Mouse (Mus musculus) limb, embryonic 10.5 days (tissue): ENCODE data around the gene Pigl. TPM values are rescaled to one million over a fixed set of nuclear protein-coding genes. Genes with fewer than 3 reads are reported as not detected.
A peak's percentile ranks its signal among the peaks of the same experiment; 100 is the strongest.
"Not testable (repeated sequence)": the region's sequence is repeated elsewhere in the genome, so short reads cannot be mapped to it uniquely, and the experiment has no call there.

Experiments used
- DNase-seq: peaks from one replicate; pipeline ENCODE4 v3.0.0-alpha.2; 2017; ENCODE audit warnings: low spot score
- H3K27ac ChIP-seq: fragments of 300-500 bp; sonication (generic); 2 replicates; pipeline ENCODE4 v1.5.1; 2016; ENCODE audit warnings: mild to moderate bottlenecking
- H3K27me3 ChIP-seq: fragments of 300-500 bp; sonication (generic); 2 replicates; pipeline ENCODE4 v1.6.1; 2016; ENCODE audit warnings: low read depth, mild to moderate bottlenecking; ENCODE audit not compliant: poor library complexity, severe bottlenecking
- H3K36me3 ChIP-seq: fragments of 300-500 bp; sonication (generic); 2 replicates; pipeline ENCODE4 v1.6.1; 2016; ENCODE audit warnings: mild to moderate bottlenecking, moderate library complexity
- H3K4me1 ChIP-seq: fragments of 300-500 bp; sonication (generic); 2 replicates; pipeline ENCODE4 v1.6.1; 2016
- H3K4me3 ChIP-seq: fragments of 300-500 bp; sonication (generic); 2 replicates; pipeline ENCODE4 v1.5.1; 2016; ENCODE audit warnings: mild to moderate bottlenecking, moderate library complexity
- H3K9me3 ChIP-seq: fragments of 300-500 bp; sonication (generic); replicated peaks from 2 replicates; pipeline ENCODE4 v1.6.1; 2016; ENCODE audit warnings: mild to moderate bottlenecking
- WGBS: fragments of 180-500 bp; shearing (Covaris S2); methylation state at CpG from one replicate; pipeline ENCODE4 v1.1.7; 2016; 5-methylcytosine and 5-hydroxymethylcytosine counted together
- polyA plus RNA-seq: library from polyadenylated mRNA; unstranded; fragments of >200 nt; fragmentation: Nextera tagmentation; extraction: Ambion mirVana; gene quantifications from 2 replicates; pipeline ENCODE4 v1.2.1, GENCODE M21; 2016

Gene Pigl
- polyA plus RNA-seq, 1 experiment from 2014 or later = 13.9 TPM

DNA sequence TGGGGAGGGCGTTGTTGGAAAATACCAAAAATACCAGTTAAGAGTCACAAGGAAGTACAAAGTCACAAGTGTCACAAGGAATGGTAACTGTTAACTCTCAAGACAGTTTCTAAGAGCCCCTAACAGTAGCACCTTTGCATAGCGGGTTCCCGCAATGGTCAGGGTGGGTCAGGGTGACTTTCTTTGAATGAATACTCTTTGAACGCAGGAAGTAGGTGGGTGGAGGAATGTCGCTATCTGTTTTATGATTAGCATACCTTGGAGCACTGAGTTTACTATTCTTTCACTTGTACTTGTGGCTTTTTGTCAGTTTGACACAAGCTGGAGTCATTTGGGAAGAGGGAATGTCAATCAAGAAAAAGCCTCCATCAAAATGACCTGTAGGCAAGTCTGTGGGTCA is 50.6 kb downstream of the Pigl start:
- not testable (repeated sequence) for DNase-seq, H3K27me3 ChIP-seq, H3K4me3 ChIP-seq, H3K36me3 ChIP-seq, H3K4me1 ChIP-seq, H3K27ac ChIP-seq, H3K9me3 ChIP-seq
- 95% methylated on average over 5 of the region's 5 CpGs for WGBS

DNA sequence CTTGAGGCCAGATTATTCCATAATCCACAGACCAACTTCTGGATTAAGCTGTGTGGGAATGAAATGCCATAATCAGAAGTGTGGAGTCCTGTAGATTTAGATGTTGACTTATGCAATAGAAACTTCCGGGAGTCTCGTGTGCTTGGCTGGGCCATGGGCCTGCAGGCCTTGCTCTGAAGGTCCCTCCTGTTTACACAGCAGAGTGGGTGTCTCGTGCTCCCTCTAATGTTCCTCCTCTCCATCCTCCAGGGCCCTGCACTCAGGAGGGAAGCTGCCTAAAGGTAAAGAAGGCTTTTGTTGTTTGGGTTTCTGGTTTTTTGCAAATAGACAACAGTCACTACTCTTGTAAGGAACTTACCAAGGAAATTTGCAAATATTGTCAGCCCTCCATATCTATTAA is 51.3 kb downstream of the Pigl start:
- WGBS = 80% methylated on average over 3 of the region's 3 CpGs
- DNase-seq = no peak
- Histone ChIP-seq H3K4me1 (peaks cover 3% of the 10 kb centered on the region; the same call in 1 of the 2 replicates), H3K9me3 (no peaks in the 10 kb centered on the region), H3K27me3 (no peaks in the 10 kb centered on the region), H3K36me3 (0 out of 2 replicates have a peak, but pooled peaks cover 8% of the 10 kb centered on the region), H3K27ac (no peak overlapping the region), H3K4me3 (no peak overlapping the region)

DNA sequence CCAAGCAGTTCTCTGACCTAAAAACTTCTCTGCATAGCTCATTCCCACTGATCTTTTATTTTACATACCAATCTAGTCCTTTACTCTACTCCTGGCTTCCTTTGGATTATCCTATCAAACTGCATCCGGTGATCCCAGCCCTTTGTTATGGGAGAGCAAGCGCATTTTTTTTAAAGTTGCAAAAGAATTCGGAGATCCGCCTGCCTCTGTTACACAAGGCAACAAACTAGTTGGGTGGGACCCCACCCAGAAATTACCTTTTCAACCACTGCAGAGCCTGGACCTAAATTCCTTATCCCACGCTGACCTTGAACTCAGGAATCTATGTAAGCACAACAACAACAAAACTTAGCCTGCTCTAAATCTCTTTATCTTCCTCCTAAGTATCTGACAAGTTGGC is 52.7 kb downstream of the Pigl start:
- Histone ChIP-seq H3K36me3 (0 out of 2 replicates have a peak, but pooled peaks cover 8% of the 10 kb centered on the region), H3K27me3 (no peaks in the 10 kb centered on the region), H3K4me3 (no peak overlapping the region), H3K4me1 (peaks cover 3% of the 10 kb centered on the region; the same call in 1 of the 2 replicates), H3K27ac (no peak overlapping the region), H3K9me3 (no peaks in the 10 kb centered on the region)
- DNase-seq = no peak
- WGBS = 87% methylated on average over 5 of the region's 5 CpGs

GRCm38 (mm10) chr11:62511444-62512202 is 53.4 kb downstream of the Pigl start:
- Histone ChIP-seq H3K27ac (no peak overlapping the region), H3K36me3 (0 out of 2 replicates have a peak, but pooled peaks cover 8% of the 10 kb centered on the region), H3K9me3 (no peaks in the 10 kb centered on the region), H3K27me3 (no peaks in the 10 kb centered on the region), H3K4me1 (peaks cover 3% of the 10 kb centered on the region; the same call in 1 of the 2 replicates), H3K4me3 (no peak overlapping the region)
- DNase-seq = no peak
- WGBS = 85% methylated on average over 13 of the region's 13 CpGs

GRCm38 (mm10) chr11:62512529-62513080 is 54.3 kb downstream of the Pigl start:
- Histone ChIP-seq H3K27ac (no peak overlapping the region), H3K36me3 (0 out of 2 replicates have a peak, but pooled peaks cover 8% of the 10 kb centered on the region), H3K4me3 (no peak overlapping the region), H3K4me1 (peaks cover 3% of the 10 kb centered on the region; the same call in 1 of the 2 replicates), H3K9me3 (no peaks in the 10 kb centered on the region), H3K27me3 (no peaks in the 10 kb centered on the region)
- WGBS = 87% methylated on average over 8 of the region's 8 CpGs
- DNase-seq = no peak

DNA sequence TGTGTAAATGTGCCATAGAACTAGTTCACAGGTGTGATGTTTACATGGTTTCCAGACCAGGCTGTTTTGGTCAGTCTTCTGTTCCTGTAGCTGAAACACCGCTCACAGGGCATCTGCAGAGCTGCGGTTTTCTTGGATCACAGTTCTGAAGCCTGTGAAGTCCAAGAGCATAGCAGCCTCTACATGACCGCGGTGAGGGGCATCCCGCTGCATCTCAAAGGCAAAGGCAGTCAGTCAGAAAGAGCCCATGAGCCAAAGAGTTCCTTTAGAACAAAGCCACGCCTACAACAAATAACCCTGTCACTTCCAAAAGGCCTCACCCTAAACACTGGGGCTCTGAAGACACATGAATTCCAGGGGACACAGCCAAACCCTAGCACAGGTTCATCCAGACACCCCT is 55.1 kb downstream of the Pigl start:
- Histone ChIP-seq H3K36me3 (0 out of 2 replicates have a peak, but pooled peaks cover 8% of the 10 kb centered on the region), H3K27ac (no peak overlapping the region), H3K4me1 (peaks cover 3% of the 10 kb centered on the region; the same call in 1 of the 2 replicates), H3K4me3 (no peak overlapping the region), H3K27me3 (no peaks in the 10 kb centered on the region), H3K9me3 (no peaks in the 10 kb centered on the region)
- DNase-seq = no peak
- 78% methylated on average over 6 of the region's 6 CpGs for WGBS

DNA sequence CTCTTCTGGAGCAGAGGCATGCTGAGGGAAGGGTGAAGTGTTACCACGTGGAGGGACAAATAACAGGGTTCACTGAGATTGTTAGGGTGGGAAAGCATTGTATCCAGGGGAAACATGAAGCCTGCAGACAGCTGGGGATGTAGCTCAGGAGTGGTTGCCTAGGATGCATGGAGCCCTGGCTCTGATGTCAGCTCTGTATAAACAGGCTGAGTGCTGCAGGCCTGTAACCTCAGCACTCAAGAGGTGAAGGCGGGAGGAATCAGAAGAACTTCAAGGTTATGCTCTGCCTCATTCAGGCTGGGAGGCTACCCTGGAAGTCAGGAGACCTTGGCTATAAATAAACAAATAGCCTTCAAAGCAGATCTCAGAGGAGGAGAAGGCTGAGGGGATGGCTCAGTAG is 60.7 kb downstream of the Pigl start:
- Histone ChIP-seq H3K4me1 (peaks cover 7% of the 10 kb centered on the region), H3K36me3 (0 out of 2 replicates have a peak, but pooled peaks cover under 1% of the 10 kb centered on the region), H3K27ac (no peak overlapping the region), H3K27me3 (no peaks in the 10 kb centered on the region), H3K4me3 (no peak overlapping the region), H3K9me3 (no peaks in the 10 kb centered on the region)
- WGBS = 26% methylated on average over 2 of the region's 2 CpGs
- DNase-seq = no peak

GRCm38 (mm10) chr11:62522283-62522682 is 64.0 kb downstream of the Pigl start:
- H3K9me3 ChIP-seq = no peaks in the 10 kb centered on the region
- no peak for DNase-seq
- peaks cover 19% of the 10 kb centered on the region for H3K36me3 ChIP-seq
- no peak overlapping the region for H3K27ac ChIP-seq
- H3K4me3 ChIP-seq = no peak overlapping the region
- peaks cover 19% of the 10 kb centered on the region for H3K4me1 ChIP-seq
- WGBS = 72% methylated on average over 2 of the region's 2 CpGs
- no peaks in the 10 kb centered on the region for H3K27me3 ChIP-seq

- H3K27me3 ChIP-seq = peaks cover 36% of the 10 kb centered on the region
- peaks cover 20% of the 10 kb centered on the region for H3K36me3 ChIP-seq
- no peaks in the 10 kb centered on the region for H3K9me3 ChIP-seq
- no peak overlapping the region for H3K27ac ChIP-seq
- no peak for DNase-seq
- H3K4me1 ChIP-seq = peaks cover 24% of the 10 kb centered on the region
- 85% methylated on average over 8 of the region's 8 CpGs for WGBS
- no peak overlapping the region for H3K4me3 ChIP-seq
Measured at GRCm38 (mm10) chr11:62537089-62537488, 78.8 kb downstream of the Pigl start.

- Histone ChIP-seq H3K36me3 (peaks cover 16% of the 10 kb centered on the region), H3K4me1 (peaks cover 24% of the 10 kb centered on the region), H3K4me3 (peak overlapping the region; percentile 87), H3K9me3 (no peaks in the 10 kb centered on the region), H3K27me3 (peaks cover 36% of the 10 kb centered on the region), H3K27ac (0 out of 2 replicates have a peak overlapping the region, but pooled peaks have one; percentile 8)
- no peak for DNase-seq
- WGBS = 39% methylated on average over 7 of the region's 7 CpGs
Measured at GRCm38 (mm10) chr11:62537590-62537989, 79.3 kb downstream of the Pigl start.

- Histone ChIP-seq H3K27ac (peak overlapping the region; percentile 95), H3K36me3 (peaks cover 12% of the 10 kb centered on the region), H3K4me1 (peaks cover 24% of the 10 kb centered on the region), H3K4me3 (peak overlapping the region; percentile 87), H3K9me3 (no peaks in the 10 kb centered on the region), H3K27me3 (peaks cover 36% of the 10 kb centered on the region)
- DNase-seq = peak; percentile 82
- WGBS = under 1% methylated on average over 73 of the region's 73 CpGs
Measured at GRCm38 (mm10) chr11:62538321-62539088, 80.2 kb downstream of the Pigl start.

GRCm38 (mm10) chr11:62539089-62539890 is 81.0 kb downstream of the Pigl start, which contains the start of gene Cenpv:
TSS of gene Cenpv (minus strand) at chr11:62539261.
- no peaks in the 10 kb centered on the region for H3K9me3 ChIP-seq
- H3K36me3 ChIP-seq = peaks cover 9% of the 10 kb centered on the region
- peak within 1 kb of the TSS; percentile 87 for H3K4me3 ChIP-seq
- no peak for DNase-seq
- H3K27ac ChIP-seq = peak within 1 kb of the TSS; percentile 95
- H3K27me3 ChIP-seq = peaks cover 36% of the 10 kb centered on the region
- WGBS = 6% methylated on average over 57 of the region's 57 CpGs
- H3K4me1 ChIP-seq = peaks cover 24% of the 10 kb centered on the region
